Mouse (Mus musculus) telencephalon, adult 2 months (tissue): ENCODE data around the gene Gje1.
A peak's percentile ranks its signal among the peaks of the same experiment; 100 is the strongest.

Source experiments
- DNase-seq: peaks from one replicate; pipeline ENCODE4 v3.0.0-alpha.2; 2011; ENCODE audit warnings: low read depth, low spot score

Gene Gje1

DNA sequence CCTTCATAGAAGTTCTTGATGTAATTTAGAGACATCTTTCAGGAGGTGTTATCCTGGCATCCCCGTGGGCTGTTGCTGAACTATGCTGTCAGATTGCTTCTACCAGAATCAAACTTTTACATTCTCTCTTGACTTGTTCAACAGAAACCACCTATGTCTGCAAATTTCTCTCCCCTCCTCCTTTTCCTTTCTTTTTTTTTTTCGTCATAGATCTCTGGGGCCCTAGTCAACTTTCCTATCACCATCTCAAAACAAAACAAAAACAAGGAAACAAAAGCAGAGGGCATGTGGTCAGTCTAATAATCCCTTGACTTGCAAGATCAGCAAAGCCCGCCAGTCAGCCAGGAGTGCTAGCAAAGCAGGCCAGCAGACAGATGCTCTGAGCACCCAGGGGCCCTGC, at the start of gene Gje1:
Gene Gje1, minus strand, starts transcription at position 101 of the 400 bp plus-strand sequence.
- DNase-seq = no peak

DNA sequence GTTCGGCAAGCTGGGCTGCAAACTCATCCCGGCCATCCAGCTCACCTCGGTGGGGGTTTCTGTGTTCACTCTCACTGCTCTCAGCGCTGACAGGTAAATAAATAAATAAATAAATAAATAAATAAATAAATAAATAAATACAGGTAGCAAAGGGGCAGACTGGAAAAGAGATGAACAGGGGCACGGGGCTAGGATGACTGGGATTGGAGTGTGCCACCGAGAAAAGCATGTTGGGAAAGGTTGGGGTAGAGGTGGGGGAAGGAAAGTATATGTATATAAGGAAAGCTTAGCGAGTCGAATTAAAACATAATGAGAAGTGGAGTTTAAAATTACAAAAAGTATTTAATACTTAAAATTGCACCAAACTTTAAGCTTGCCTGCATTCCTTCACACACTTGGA, 42.6 kb upstream of the Gje1 start:
- no peak for DNase-seq

- DNase-seq = no peak
Observed at GRCm38 (mm10) chr10:14759665-14760558, 41.9 kb upstream of the Gje1 start.

- DNase-seq = peak; percentile 50
Observed at GRCm38 (mm10) chr10:14734285-14734684, 16.3 kb upstream of the Gje1 start.

DNA sequence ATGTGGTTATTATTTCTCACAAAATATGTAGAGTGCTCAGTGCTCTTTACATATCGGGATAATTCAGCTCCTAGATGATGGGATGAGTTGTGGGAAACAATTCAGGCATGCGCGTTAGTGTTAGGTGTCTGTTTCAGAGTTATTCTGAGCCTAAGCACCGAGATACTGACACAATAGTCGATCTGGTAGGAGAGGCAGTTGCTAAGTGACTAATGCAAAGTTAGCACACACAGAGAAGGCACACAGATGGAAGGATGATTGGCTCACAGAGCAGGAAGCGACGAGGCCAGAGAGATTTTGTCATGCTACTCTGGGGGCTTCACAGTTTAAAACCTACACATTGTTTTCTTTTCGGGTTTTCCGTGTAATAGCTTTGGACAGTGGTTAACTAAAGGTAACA, 7.7 kb upstream of the Gje1 start:
- peak; percentile 70 for DNase-seq

- peak; percentile 98 for DNase-seq
Observed at GRCm38 (mm10) chr10:14705072-14706066, 12.6 kb downstream of the Gje1 start, which contains the start of the genes Vta1 and Nmbr. TSS of gene Vta1 (minus strand) at chr10:14705560. TSS of gene Nmbr (plus strand) at chr10:14705591.

GRCm38 (mm10) chr10:14703830-14704420, 14.1 kb downstream of the Gje1 start:
- DNase-seq = no peak

DNA sequence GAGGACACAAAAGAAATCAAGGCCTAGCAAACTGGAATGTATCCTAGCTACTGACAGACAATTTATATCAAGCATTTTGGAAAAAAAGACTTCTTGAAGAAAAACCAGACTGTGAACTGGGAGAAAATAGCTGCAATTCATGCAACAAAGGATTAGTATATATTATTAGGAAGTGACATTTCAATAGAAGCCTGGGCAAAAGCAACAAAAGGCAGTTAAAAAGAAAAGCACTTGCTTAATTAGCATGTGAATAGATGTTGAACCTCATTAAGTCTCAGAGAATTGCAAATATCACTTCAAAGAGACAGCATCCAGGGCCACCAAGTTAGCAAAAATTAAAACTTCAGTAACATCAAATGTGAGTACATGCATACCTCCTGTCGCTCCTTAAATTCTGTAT, 14.8 kb downstream of the Gje1 start:
- no peak for DNase-seq

GRCm38 (mm10) chr10:14690349-14690748, 27.7 kb downstream of the Gje1 start:
- DNase-seq = no peak

- DNase-seq = no peak
Observed at GRCm38 (mm10) chr10:14688785-14689442, 29.1 kb downstream of the Gje1 start.

GRCm38 (mm10) chr10:14685663-14686062, 32.4 kb downstream of the Gje1 start:
- DNase-seq = no peak

GRCm38 (mm10) chr10:14666147-14666546, 51.9 kb downstream of the Gje1 start:
- DNase-seq = no peak
